Mouse (Mus musculus) embryonic facial prominence, embryonic 14.5 days (tissue): ENCODE measurements around the gene Zfp420. TPM values are rescaled to one million over a fixed set of nuclear protein-coding genes. Genes with fewer than 3 reads are reported as not detected.

Experiments
- ATAC-seq: fragments of 200-750 bp; cut with Nextera tagmentation; 2 replicates; pipeline ENCODE4 v1.8.0; 2017; ENCODE audit warnings: low read depth, moderate number of reproducible peaks, moderate TSS enrichment
- DNase-seq: peaks from one replicate; pipeline ENCODE4 v3.0.0-alpha.2; 2015; ENCODE audit warnings: low spot score
- H3K27ac ChIP-seq: fragments of 300-500 bp; sonication (generic); replicated peaks from 2 replicates; pipeline ENCODE4 v1.5.1; 2014; ENCODE audit warnings: low read depth, mild to moderate bottlenecking, low read length, moderate library complexity
- H3K27me3 ChIP-seq: fragments of 300-500 bp; sonication (generic); replicated peaks from 2 replicates; pipeline ENCODE4 v1.6.1; 2014; ENCODE audit warnings: low read length; ENCODE audit not compliant: control insufficient read depth, insufficient read depth
- H3K36me3 ChIP-seq: fragments of 300-500 bp; sonication (generic); 2 replicates; pipeline ENCODE4 v1.6.1; 2014; ENCODE audit warnings: low read length, mixed read lengths; ENCODE audit not compliant: control insufficient read depth, insufficient read depth
- H3K4me1 ChIP-seq: fragments of 300-500 bp; sonication (generic); 2 replicates; pipeline ENCODE4 v1.6.1; 2014; ENCODE audit warnings: antibody characterized with exemption, low read length; ENCODE audit not compliant: control insufficient read depth, insufficient read depth
- H3K4me2 ChIP-seq: fragments of 300-500 bp; sonication (generic); 2 replicates; pipeline ENCODE4 v1.6.1; 2014; ENCODE audit warnings: low read depth, mild to moderate bottlenecking, low read length, moderate library complexity, mixed read lengths
- H3K4me3 ChIP-seq: fragments of 300-500 bp; sonication (generic); 2 replicates; pipeline ENCODE4 v1.5.1; 2014; ENCODE audit warnings: low read depth, mild to moderate bottlenecking, low read length
- H3K9ac ChIP-seq: fragments of 300-500 bp; sonication (generic); 2 replicates; pipeline ENCODE4 v1.6.1; 2014; ENCODE audit warnings: low read depth, mild to moderate bottlenecking, low read length, moderate library complexity, mixed read lengths
- H3K9me3 ChIP-seq: fragments of 300-500 bp; sonication (generic); 2 replicates; pipeline ENCODE4 v1.6.1; 2016; ENCODE audit warnings: low read length; ENCODE audit not compliant: control insufficient read depth
- WGBS: fragments of 180-500 bp; shearing (Covaris S2); extraction: QIAGEN DNeasy Blood & Tissue Kit; methylation state at CpG from one replicate; pipeline ENCODE4 v1.1.7; 2014; 5-methylcytosine and 5-hydroxymethylcytosine counted together
- polyA plus RNA-seq: library from polyadenylated mRNA; unstranded; fragments of >200 nt; fragmentation: Nextera tagmentation; extraction: Ambion mirVana; gene quantifications from 2 replicates; pipeline ENCODE4 v1.2.1, GENCODE M21; 2014

Zfp420 gene
- polyA plus RNA-seq, 1 experiment from 2014 or later = 6.4 TPM

DNA sequence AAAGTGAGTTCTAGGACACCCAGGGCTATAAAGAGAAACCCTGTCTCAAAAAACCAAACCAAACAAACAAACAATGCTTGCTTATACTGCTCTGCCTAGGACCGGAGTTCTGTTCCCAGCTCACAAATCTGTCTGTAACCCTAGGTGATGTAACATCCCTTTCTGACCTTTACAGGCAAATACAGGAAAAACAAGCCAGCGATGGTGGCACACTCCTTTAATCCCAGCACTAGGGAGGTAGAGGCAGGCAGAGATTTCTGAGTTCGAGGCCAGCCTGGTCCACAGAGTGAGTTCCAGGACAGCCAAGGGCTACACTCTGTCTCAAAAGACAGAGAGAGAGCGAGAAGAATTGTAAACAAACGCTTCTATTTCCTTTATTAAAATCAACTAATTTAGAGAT lies 47.4 kb downstream of the Zfp420 start:
- ATAC-seq (no peak), DNase-seq (no peak)
- H3K27me3 ChIP-seq = no peaks in the 10 kb centered on the region
- H3K4me2 ChIP-seq = peak overlapping the region; percentile 63
- H3K36me3 ChIP-seq = peaks cover 25% of the 10 kb centered on the region
- no peak overlapping the region for H3K9ac ChIP-seq
- peak overlapping the region; percentile 95; the same call in 1 of the 2 replicates for H3K27ac ChIP-seq
- 94% methylated on average over 5 of the region's 5 CpGs for WGBS
- H3K9me3 ChIP-seq = no peaks in the 10 kb centered on the region
- H3K4me3 ChIP-seq = no peak overlapping the region
- H3K4me1 ChIP-seq = peaks cover 16% of the 10 kb centered on the region

DNA sequence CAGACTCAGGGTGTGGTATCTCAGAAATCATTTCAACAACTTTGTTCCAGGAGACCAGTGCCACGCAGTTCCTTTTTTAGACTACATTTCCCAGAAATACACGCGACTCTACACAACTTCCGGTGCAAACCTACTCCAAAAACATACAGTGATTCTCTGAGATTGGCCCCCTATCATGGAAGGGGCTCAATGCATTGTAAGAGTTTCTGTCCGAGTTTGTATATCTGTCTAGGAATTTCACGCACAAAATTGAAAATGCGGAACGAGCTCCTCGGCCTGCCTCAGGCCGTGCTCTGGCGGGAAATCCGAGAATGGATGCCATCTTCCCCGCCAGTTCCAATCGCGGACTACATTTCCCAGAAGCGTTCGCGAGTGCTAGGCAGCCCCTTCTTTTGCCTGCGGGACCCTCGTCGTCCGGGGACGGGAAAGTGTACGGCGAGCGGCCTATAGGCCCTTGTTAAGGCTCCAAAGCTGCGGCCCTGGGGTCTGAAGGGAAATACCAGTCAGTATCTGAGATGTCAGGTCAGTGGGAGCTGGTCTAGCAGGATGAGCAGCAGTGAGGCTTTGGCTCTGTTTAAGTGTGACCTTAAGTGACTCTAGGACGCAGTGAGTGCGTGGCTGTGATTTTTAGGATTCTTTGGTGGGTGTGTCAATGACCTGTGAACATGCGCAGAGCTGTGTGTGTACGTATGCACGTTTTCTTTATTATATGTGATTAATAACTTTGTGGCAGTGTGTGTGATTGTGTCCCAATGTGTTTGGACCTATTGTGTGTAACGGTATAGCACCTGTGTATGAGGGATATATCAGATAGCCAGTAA lies 48.6 kb downstream of the Zfp420 start, which contains the start of gene Zfp383:
Gene Zfp383, plus strand, starts transcription at position 94 of the 821 bp plus-strand sequence.
- under 1% methylated on average over 33 of the region's 33 CpGs for WGBS
- peak; percentile 90 for ATAC-seq

DNA sequence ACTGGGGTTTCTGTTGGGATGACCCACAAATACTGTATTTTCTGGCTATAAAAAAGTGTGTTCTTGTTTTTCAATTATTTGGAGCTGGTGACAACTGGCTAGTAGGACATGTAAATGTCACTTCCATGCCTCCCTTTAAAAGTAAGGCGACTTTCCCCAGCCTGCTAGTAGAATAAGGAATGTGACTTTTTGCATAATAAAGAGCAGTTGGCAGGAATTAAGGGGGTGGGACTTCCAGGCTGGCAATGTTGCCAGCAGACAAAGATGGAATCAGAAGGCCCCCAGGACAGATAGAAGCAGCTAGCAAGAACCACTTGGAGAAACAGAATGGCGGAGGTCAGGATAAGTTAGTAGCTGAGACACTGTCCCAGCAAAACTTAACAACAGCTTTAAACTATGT lies 50.5 kb downstream of the Zfp420 start:
- peaks cover 46% of the 10 kb centered on the region for H3K36me3 ChIP-seq
- H3K27me3 ChIP-seq = no peaks in the 10 kb centered on the region
- no peak overlapping the region for H3K9ac ChIP-seq
- no peak for DNase-seq
- no peak overlapping the region for H3K4me3 ChIP-seq
- peak overlapping the region; percentile 70 for H3K4me2 ChIP-seq
- ATAC-seq = no peak
- WGBS = 68% methylated on average over 2 of the region's 2 CpGs
- H3K4me1 ChIP-seq = peaks cover 16% of the 10 kb centered on the region
- peaks cover 8% of the 10 kb centered on the region for H3K9me3 ChIP-seq
- no peak overlapping the region for H3K27ac ChIP-seq

More for the DNA sequence above, 48.6 kb downstream of the Zfp420 start, which contains the start of gene Zfp383:
- H3K4me2 ChIP-seq = peak within 1 kb of the TSS; percentile 70
- peak within 1 kb of the TSS; percentile 79 for H3K9ac ChIP-seq
- H3K4me1 ChIP-seq = peaks cover 16% of the 10 kb centered on the region
- no peaks in the 10 kb centered on the region for H3K9me3 ChIP-seq
- H3K27ac ChIP-seq = peak within 1 kb of the TSS; percentile 95
- H3K36me3 ChIP-seq = peaks cover 33% of the 10 kb centered on the region
- no peaks in the 10 kb centered on the region for H3K27me3 ChIP-seq
- H3K4me3 ChIP-seq = peak within 1 kb of the TSS; percentile 72
- peak; percentile 96 for DNase-seq

DNA sequence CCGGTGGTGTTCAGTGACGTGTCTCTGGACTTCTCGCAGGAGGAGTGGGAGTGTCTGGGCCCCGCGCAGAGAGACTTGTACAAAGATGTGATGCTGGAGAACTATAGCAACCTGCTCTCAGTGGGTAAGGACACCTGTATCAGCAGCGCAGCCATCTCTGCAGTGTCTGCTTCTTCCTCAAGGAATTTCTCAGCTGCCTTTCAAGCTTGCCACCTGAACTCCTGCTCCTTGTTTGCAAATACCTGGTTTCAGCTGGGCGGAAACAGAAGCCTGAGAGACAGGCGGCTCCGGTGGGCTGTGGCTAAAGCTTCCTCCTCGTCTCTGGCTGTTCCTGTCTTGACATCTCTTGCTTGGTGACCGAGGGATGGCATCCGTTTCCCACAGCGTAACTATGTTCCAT lies 52.4 kb downstream of the Zfp420 start:
- WGBS = 95% methylated on average over 13 of the region's 13 CpGs
- Histone ChIP-seq H3K36me3 (peaks cover 62% of the 10 kb centered on the region), H3K27me3 (no peaks in the 10 kb centered on the region), H3K9me3 (peaks cover 12% of the 10 kb centered on the region), H3K4me2 (no peak overlapping the region), H3K4me3 (no peak overlapping the region), H3K9ac (no peak overlapping the region), H3K4me1 (peaks cover 16% of the 10 kb centered on the region), H3K27ac (no peak overlapping the region)
- ATAC-seq = no peak
- no peak for DNase-seq

DNA sequence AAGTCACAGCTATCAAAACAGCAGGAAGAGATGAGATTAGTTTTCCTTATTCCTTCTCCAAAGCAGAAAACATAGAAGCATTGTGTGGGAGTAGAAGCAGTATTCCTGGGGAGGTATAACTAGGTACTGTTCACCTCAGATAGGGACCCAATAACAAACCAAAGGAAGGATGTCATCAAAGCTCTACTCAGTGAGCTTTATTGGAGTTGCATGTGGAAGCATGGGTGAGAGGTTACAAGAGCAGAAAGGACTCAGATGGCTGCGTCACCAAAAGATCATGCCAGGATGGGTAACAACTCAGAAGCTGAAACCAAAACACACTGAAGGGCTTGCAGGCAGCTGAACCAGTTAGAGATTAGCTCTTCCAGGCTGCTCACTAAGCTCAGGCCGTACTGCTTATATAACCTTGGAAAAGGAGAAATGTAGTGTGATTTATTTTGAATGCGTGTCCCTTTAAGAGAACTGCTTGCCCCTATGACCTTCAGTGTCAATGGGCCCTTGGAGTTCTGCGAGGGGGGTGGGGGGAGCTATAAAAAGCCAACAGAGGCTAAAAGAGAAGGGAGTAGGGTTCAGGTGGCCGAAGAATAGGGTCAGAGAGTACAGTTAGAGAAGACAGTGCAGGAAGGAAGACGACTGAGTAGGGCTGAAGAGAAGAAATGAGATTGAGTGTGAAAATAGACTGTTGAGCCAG lies 57.7 kb downstream of the Zfp420 start:
- no peak overlapping the region for H3K4me2 ChIP-seq
- no peaks in the 10 kb centered on the region for H3K27me3 ChIP-seq
- H3K9ac ChIP-seq = no peak overlapping the region
- H3K4me1 ChIP-seq = no peaks in the 10 kb centered on the region
- 54% methylated on average over 6 of the region's 6 CpGs for WGBS
- H3K36me3 ChIP-seq = peaks cover 48% of the 10 kb centered on the region
- no peak for DNase-seq
- no peak for ATAC-seq
- peaks cover 12% of the 10 kb centered on the region for H3K9me3 ChIP-seq
- no peak overlapping the region for H3K4me3 ChIP-seq
- no peak overlapping the region for H3K27ac ChIP-seq

DNA sequence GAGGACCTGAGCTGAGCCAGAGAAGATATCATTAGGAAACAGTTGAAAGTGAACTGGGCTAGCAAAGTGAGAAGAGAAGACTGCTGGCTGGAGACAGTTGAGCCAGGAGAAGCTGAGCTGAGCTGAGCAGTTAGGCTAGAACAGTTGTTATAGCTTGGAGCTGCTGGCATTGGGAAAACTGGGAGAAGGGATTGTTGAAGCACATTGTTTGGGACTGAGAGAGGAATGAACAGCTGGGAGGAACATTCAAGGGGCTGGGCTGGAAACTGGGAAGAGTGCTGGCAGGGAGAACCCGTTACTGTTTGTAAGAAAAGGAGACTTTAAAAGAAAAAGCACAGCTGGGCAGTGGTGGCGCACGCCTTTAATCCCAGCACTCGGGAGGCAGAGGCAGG lies 58.3 kb downstream of the Zfp420 start:
- H3K4me1 ChIP-seq = no peaks in the 10 kb centered on the region
- whole genome bisulfite sequencing = 77% methylated on average over 4 of the region's 4 CpGs
- no peak overlapping the region for H3K4me2 ChIP-seq
- no peak overlapping the region for H3K9ac ChIP-seq
- DNase-seq = peak; percentile 35
- peaks cover 12% of the 10 kb centered on the region for H3K9me3 ChIP-seq
- no peak overlapping the region for H3K4me3 ChIP-seq
- ATAC-seq = no peak
- no peak overlapping the region for H3K27ac ChIP-seq
- peaks cover 42% of the 10 kb centered on the region for H3K36me3 ChIP-seq
- no peaks in the 10 kb centered on the region for H3K27me3 ChIP-seq

DNA sequence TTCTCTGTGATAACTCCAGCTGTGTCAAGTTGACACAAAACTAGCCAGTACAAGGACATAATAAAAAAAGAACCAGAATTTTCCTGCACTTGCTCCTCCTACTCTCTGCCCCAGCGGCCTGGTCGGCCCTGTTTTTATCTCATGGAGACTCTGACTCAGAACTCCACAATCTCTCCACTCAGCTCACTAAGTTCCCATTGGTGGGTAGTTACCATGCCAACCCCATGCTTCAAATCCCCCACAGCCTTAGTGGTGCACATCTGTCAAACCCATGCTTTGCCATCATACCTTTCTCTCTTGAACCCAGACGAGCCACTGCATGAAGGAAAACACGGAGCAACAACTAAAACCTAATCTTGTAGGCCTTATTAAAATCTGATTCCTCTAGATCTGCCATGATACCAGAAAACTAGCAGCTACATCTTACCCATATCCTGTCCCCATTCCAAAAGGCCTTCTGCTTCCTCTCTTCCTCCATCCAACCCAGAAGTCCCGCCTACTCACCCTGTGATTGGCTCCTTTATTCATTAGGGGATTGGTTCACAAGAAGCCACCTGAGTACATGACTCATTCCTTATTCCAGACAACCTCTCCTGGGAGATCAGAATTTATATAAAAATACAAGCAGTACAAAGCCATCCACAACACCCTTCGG lies 61.8 kb downstream of the Zfp420 start:
- no peak for ATAC-seq
- no peak overlapping the region for H3K4me2 ChIP-seq
- H3K27ac ChIP-seq = no peak overlapping the region
- no peaks in the 10 kb centered on the region for H3K27me3 ChIP-seq
- no peak for DNase-seq
- H3K36me3 ChIP-seq = peaks cover 11% of the 10 kb centered on the region
- WGBS = 78% methylated on average over 6 of the region's 6 CpGs
- H3K4me1 ChIP-seq = no peaks in the 10 kb centered on the region
- no peak overlapping the region for H3K4me3 ChIP-seq
- no peaks in the 10 kb centered on the region for H3K9me3 ChIP-seq
- no peak overlapping the region for H3K9ac ChIP-seq

DNA sequence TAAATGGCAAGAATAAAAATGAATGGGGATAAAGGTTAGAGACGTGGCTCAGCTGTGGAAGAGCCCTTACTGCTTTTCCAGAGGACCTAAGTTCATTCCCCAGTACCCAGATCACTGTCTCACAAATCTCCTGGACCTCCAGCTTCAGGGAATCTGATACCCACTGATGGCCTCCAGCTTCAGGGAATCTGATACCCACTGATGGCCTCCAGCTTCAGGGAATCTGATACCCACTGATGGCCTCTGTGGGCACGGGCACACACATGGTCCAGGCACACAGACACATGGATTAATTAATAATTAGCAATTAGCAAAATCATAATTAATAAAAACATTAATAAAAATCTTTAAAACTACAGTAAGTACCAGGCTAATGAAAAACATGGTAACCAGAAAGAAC lies 63.0 kb downstream of the Zfp420 start:
- no peaks in the 10 kb centered on the region for H3K36me3 ChIP-seq
- no peaks in the 10 kb centered on the region for H3K27me3 ChIP-seq
- 17% methylated on average over 2 of the region's 2 CpGs for WGBS
- H3K27ac ChIP-seq = no peak overlapping the region
- no peak for DNase-seq
- no peaks in the 10 kb centered on the region for H3K9me3 ChIP-seq
- H3K4me1 ChIP-seq = no peaks in the 10 kb centered on the region
- ATAC-seq = no peak
- H3K9ac ChIP-seq = no peak overlapping the region
- H3K4me2 ChIP-seq = no peak overlapping the region
- H3K4me3 ChIP-seq = no peak overlapping the region
